Mouse (Mus musculus) heart, adult 9 months (tissue): ENCODE results near the gene Cr2.
"Not testable (repeated sequence)": the region's sequence is repeated elsewhere in the genome, so short reads cannot be mapped to it uniquely, and the experiment has no call there.

Experiments
- DNase-seq, 2 experiments: peaks; one replicate each; pipeline ENCODE4 v3.0.0; 2022; ENCODE audit warnings: low spot score in 2 of 2

Cr2 gene

DNA sequence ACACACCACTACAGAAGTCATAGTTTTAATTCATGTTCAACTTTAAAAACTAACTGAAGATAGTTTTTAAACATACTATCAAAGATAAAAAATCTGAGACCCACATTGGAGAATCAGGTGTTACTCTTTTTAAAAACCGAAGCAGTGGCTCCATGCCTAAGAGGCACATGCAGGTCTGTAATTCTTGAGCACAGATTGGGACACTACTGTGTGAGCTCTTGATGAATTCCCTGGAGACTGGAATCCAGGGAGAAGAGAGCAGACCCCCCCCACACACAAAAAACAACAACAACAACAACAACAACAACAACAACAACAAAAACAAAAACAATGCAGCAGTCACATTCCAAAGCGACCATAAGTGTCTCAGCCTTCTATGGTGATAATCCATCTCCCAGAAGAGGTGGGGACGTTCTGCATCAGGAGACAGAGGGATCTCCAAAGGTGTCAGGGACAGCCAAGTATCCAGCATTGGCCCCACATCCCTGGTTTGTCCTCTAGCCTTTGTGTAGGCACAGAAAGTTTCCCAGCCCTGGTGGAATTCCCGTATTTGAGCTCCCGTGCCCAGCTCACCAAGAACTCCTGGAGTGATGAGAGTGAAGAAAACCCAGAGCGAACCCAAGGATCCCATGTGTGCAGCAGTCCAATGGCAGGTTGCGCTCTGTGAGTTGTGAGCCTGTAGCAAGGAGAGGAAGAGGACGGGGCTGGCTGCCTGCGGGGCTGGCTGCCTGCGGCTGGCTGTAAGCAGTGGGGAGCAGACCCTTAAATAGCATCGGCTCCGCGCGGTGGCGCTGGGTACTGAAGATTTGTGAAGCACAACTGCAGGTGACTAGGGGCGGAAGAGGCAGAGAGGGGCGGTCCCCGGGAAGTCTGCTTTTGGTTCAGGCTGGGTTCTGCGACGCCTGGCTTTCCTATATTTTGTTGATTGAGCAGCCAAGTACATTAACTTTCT is at the start of gene Cr2:
Gene Cr2 (minus strand): TSS at position 737 of the 952 bp plus-strand sequence.
- DNase-seq = peak; percentile 9 to 21

DNA sequence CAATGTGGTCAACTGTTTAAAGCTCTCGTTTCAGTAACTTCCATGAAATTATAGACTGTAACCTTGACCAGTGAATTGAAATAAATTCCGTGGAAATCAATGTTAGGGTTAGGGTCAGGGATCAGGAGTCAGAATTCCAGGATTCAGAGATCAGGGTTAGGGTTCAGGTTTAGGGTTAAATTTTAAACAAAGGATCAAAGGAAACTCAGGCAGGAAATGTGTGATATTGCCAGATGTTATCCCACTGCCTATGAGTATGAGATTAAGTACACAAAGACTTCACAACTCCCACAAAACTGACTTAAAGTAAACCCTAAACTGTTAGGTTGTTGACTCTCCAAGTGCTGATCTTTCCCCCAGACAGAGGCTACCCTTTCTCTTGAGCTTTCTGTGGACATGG is 45.3 kb upstream of the Cr2 start:
- DNase-seq = no peak

DNA sequence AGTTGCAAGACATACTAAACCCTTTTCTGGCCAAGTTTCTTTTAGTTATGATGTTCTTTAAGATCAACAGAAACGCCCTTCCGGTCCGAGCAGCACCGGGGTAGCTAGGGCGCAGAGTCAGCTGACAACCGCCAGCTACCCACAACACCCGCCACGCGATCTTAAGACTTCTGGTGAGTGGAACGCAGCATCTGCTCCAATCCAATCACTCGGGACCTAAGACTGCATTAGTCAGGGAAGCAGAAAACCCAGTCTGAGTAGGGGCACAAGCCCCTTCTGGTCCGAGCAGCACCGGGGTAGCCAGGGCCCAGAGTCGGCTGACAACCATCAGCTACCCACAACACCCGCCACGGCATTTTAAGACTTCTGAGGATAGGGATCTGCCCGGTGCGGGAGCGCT is 36.3 kb upstream of the Cr2 start:
- not testable (repeated sequence) for DNase-seq

DNA sequence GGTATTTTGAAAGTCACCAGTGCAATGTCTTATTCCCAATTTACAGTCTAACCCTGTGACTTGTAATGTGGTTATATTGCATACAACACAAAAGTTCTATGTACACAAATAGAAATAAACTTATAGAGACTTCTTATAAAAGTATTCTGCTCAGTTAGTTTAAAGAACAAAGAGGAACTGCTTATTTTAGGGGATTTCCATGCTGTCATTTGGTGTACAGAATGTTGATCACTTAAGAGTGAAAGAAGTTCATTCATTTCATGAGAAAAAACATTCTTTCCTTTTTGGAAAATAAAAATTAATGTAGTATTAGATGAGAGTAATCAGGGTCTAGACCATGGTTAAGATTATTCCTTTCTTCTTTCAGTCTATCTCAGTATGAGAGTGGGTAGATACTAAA is 8.2 kb upstream of the Cr2 start:
- no peak for DNase-seq

DNA sequence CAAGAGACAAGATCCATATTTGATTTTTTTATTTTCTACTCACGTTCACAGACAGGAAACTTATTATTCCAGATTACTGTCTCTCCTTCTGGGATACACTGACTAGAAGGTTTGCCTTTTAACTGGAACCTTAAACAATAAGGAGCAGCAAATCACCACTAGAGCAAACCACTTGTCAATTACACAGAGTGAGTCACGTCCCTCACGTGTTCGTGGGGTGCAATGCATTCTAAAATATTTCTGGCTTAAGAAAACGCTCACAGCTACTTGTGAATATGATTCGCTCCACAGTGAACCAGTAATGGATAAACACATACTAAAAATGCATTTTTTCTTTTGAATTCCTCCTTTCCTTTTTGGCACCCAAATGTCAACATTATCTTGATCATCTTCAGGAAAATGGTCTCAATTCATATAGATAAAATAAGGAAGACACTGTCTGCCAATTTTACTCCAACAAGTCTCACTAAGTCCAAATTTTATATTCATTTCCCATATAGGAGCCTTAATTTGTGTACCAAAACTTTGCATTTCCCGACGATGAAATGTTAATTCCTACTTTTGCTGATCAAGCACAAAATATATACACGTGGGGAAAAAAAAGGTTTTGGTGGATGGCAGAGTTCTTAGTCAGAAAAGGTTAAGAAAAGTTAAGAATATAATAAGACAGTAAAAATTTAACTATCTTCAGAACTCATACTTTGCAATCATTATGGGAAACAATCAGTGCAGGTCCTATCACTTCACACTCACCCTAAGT is 11.3 kb downstream of the Cr2 start:
- no peak for DNase-seq

DNA sequence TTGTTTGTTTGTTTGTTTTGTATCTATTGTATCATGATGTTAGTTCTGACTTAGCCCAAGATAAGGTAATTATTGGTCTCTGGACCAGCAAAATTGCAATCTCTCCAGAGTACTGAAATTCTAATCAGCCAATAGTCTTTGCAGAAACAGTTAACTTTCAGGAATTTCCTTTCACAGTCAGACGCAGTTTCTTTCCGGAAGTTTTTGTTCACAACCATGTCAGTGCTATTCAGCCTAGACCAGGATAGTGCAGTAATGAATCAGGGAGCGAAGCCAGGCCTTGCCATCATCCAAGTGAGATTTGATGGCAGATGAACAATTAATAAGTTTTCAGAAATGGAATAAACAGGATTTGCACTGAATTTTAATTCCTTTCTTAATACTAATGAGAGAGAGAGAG is 44.4 kb downstream of the Cr2 start:
- peak; percentile 30 for DNase-seq

DNA sequence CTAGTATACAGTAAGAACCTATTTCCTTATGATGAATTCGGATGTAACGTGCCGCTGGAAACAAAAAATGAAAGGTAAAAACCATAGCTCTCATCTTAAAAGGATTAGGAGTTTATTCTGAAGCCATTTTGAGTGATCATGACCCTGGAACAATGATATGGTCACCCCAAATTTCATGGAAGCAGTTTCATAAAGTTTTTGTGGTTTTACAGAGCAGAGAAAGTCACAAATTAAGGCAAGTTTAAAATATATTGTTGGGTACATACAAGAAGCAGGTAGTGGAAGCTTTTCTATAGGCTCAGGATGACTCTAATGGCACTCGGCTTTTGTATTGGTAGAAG is 44.9 kb downstream of the Cr2 start:
- DNase-seq = no peak

DNA sequence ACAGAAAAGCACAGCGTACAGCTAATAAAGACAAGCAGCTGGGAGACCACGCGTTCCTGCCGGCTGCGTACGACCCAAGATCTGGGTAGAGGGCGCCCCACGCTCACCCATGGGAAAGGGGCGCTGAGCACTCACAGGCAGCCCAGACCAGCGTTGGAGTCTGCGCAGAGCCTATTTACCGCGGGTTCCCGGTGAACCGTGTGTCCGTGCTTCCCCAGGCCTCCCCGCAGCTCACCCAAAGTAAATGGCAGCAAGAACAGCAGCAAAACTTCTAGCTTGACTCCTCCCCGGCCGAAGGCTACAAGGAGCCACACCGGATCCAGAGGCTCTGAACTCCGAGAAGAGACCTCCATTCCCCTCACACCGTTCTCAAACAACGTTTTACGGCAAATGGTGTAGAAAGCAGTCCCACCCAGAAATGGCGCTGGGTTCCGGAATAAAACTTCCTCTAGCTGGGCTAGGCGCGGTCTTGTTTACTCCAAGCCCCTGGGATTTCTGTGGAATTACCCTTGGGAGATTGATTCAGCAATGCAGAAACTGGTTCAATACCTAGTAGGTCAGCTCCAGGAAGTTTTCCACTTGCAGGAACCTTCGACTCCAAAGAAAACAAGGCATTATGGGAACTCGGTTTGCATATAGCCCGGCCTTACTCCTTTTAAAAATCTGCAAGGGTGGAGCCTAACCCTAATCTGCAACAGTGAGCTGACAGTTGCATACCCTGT is 45.4 kb downstream of the Cr2 start, which contains the start of gene Cr1l:
Gene Cr1l (minus strand): TSS at position 634 of the 722 bp plus-strand sequence.
- peak; percentile 89 to 90 for DNase-seq

DNA sequence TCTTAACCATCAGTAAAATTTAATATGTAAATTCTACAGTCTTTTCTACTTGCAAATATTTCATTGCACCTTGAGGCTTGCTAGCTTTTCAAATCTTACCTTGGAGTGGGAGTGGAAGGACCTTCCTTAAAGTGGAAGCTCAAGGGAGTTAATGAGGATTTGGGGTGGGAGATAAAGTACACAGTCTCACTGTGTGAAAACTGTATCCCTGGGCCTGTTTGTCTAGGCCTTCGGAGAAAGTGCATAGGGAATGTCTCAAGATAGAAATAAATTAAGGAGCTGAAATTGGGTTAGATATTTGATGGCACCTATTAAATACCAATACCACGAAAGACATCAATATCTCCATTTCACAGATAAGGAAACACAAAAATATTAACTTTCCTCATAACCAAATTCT is 46.0 kb downstream of the Cr2 start:
- DNase-seq = no peak

DNA sequence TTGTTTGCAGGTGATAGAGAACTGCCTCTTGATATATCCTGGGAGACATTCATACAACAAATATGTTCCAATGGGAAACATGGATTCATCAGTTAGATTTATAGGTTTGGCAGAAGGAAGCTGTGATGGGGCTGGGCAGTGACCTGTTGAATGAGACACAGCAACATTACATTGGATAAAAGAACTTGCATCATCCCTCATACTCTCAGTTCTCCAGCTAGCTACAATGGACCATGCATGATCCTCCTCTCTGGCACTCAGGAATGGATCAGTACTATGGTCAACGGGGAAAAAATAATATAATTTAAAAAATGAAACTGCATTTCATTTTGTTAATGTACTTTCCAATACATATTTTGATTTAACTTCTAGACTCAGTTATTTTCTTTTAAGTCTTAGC is 46.6 kb downstream of the Cr2 start:
- no peak for DNase-seq

DNA sequence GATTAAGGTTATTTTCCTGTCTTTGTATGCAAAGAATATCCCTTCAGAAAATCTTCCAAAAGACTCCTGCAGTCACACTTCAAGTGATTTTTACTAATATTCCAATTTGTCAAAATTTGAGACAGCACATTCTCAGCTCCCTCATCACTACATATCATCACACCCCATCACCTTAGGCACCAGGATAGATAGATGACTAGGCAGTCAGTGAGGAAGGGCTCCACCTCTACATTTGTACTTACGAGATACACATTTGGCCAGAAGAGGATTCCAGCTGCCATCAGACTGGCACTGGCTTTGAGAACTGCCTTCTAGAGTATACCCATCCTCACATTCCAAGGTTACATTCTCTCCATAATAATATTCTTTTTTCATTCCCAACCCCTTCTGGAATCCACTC is 62.1 kb downstream of the Cr2 start:
- DNase-seq = no peak

DNA sequence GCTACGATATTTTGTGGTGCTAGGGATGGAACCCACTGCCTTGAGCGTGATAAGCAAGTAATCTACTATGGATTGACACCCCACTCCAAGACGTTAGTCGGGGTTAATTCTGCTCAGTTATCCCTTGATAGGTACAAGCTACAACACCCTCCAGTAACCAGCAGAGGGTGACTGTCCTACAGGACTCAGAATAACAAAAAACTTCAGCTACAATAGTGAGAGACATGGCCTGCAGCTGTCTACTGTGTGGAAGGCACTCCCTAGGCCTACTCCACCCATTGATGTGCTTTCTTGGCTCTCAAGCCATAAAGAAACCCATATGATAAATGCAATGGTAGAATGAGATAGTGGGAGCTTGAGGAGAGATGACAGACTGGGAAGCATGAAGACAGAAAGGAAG is 62.9 kb downstream of the Cr2 start:
- DNase-seq = no peak

DNA sequence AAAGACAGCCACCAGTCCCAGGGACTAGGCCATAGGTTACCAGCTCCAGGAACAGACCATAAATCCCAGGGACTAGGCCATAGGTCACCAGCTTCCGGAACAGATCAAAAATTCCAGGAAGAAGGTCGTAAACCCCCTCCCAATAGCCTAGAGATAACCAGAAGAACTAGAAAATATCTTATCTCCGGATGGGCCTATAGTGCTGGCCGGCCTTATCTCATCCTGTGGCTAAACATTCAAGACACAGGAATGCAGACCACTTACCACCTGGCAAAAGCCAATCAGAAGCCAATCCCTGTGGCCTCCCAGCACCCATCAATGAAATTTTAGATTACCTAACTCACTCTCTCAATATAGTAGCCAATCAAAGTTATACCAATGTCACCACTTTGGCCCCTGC is 75.8 kb downstream of the Cr2 start:
- DNase-seq = no peak

DNA sequence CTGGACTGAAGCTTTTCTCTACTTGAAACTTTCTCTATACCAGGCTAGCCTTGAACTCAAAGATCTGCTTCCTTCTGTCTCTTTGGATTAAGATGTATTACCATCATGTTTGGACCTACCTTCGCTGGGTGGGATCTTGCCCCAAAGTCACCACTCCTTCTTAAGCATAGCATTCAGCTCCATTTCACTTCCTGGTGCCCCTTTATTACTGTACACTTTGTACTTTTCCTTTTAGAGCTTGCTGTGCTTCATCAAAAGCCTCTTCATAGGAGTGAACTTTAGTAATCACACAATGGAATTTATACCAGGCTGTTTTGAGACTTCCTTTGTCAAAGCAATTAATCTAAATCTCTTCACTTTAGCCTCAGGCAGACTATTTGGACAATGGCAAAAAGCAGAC is 78.5 kb downstream of the Cr2 start:
- no peak for DNase-seq

DNA sequence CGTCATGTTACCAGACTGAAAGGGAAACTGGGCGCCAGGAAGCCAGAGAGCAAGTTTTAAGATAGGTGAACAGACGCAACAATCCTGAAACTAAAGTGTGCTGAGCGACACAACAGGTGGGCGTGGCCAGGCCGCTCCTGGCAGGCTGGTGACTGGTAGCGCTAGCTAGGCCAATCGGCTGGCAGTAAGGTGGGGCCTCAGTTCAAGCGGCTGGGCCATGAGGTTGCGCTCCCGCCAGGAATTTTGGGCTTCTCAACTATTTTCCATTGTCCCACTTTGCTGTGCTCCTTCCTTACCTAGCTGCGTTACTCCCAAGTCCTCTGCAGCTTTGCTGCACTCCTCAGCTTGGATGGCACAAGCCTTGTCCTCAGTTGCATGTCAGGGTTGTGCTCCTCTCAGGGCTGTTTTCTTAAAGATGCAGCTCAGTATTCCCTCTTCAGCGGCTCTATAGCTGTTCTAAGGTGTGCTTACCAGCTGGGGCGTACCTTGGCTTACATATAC is 84.2 kb downstream of the Cr2 start, which contains the start of gene Cd46:
Gene Cd46 (minus strand): TSS at position 30 of the 501 bp plus-strand sequence.
- DNase-seq = peak; percentile 53 to 74

DNA sequence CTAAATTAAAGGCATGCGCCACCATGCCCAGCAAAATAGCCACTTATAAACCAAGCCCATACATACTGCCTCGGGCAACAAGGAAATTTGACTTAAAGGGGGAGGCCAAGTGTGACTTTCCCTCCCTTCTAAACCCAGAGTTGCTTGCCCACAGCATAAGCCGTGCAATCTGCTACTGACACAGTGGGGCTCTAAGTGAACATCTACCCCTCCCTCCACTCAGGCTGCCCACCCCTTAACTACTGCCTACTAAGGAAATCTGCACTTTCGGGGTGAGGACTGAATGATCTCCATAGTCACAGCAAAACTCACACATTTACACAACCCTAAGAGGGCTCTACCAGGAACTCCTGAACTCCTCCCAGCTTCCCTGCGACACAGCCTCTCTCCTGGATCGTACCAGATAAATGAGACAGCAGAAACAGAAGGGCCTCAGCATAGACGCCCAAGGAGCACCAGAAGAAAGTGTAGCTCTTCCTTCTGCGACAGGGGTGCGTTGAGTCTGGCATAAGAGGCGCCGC is 84.8 kb downstream of the Cr2 start:
- DNase-seq = no peak
